Mouse (Mus musculus) embryonic facial prominence, embryonic 12.5 days (tissue): ENCODE measurements at regions not wholly inside any gene's neighbourhood (a gene's known extent, or its start where the extent isn't known, plus 50 kb on each side); places are given as distances from the start of the nearest gene placed in this dataset.

Experiments used
- ATAC-seq: fragments of 200-750 bp; cut with Nextera tagmentation; 2 replicates; pipeline ENCODE4 v1.8.0; 2017; ENCODE audit not compliant: insufficient number of reproducible peaks, insufficient read depth, low FRiP score, low TSS enrichment
- H3K27ac ChIP-seq: fragments of 300-500 bp; sonication (generic); 2 replicates; pipeline ENCODE4 v1.5.1; 2016; ENCODE audit warnings: mild to moderate bottlenecking
- H3K27me3 ChIP-seq: fragments of 300-500 bp; sonication (generic); 2 replicates; pipeline ENCODE4 v1.6.1; 2016; ENCODE audit warnings: mild to moderate bottlenecking, moderate library complexity
- H3K36me3 ChIP-seq: fragments of 300-500 bp; sonication (generic); 2 replicates; pipeline ENCODE4 v1.6.1; 2016; ENCODE audit warnings: mild to moderate bottlenecking
- H3K4me1 ChIP-seq: fragments of 300-500 bp; sonication (generic); 2 replicates; pipeline ENCODE4 v1.6.1; 2016
- H3K4me2 ChIP-seq: fragments of 300-500 bp; sonication (generic); replicated peaks from 2 replicates; pipeline ENCODE4 v1.6.1; 2016; ENCODE audit warnings: mild to moderate bottlenecking, moderate library complexity
- H3K4me3 ChIP-seq: fragments of 300-500 bp; sonication (generic); 2 replicates; pipeline ENCODE4 v1.5.1; 2016; ENCODE audit warnings: mild to moderate bottlenecking
- H3K9ac ChIP-seq: fragments of 300-500 bp; sonication (generic); 2 replicates; pipeline ENCODE4 v1.6.1; 2016; ENCODE audit warnings: mild to moderate bottlenecking, moderate library complexity
- H3K9me3 ChIP-seq: fragments of 300-500 bp; sonication (generic); 2 replicates; pipeline ENCODE4 v1.6.1; 2016; ENCODE audit warnings: mild to moderate bottlenecking, moderate library complexity
- WGBS: fragments of 180-500 bp; shearing (Covaris S2); methylation state at CpG from one replicate; pipeline ENCODE4 v1.1.7; 2016; 5-methylcytosine and 5-hydroxymethylcytosine counted together

DNA sequence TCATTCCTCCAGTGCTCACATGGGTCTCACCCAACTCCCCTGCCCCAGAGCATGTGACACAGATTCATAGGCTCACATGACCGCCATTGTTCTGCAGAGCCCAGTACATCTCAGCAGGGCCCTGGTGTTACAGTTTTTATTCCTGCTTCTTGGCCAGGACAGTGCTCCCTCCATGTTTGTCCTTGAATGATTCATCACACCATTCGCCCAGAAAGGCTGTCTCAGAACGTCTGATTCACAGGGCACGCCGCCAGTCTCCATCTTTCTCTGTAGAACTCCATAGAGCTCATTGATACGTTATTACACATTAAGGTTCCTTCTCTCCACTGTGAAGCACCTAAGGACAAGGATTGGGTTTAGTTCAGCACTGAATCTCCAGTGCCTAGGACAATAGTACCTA, 79.9 kb upstream of the Otud4 start:
- Histone ChIP-seq H3K9ac (no peak overlapping the region), H3K4me2 (no peak overlapping the region), H3K36me3 (no peaks in the 10 kb centered on the region), H3K27ac (no peak overlapping the region), H3K9me3 (no peaks in the 10 kb centered on the region), H3K4me1 (peaks cover 3% of the 10 kb centered on the region; the same call in 1 of the 2 replicates), H3K4me3 (no peak overlapping the region), H3K27me3 (no peaks in the 10 kb centered on the region)
- 91% methylated on average over 6 of the region's 6 CpGs for WGBS
- no peak for ATAC-seq

DNA sequence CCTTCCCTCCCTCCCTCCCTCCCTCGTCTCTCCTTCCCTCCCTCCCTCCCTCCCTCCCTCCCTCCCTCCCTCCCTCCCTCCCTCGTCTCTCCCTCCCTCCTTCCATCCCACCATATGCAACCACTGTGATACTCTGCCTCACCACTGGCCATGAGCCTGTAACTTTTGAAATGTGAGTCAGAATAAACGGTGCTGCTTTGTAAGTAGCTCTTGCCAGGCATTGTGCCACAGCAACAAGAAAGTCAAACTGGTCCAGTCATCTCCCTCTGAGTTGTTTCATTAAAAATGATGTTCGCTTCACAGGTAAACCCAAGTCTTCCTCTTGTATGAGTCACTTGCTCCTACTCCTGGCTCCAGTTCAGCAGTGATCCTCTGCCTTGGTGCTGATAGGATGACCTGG, 85.1 kb upstream of the Otud4 start:
- 87% methylated on average over 2 of the region's 4 CpGs for WGBS
- Histone ChIP-seq H3K27ac (no peak overlapping the region), H3K4me1 (no peaks in the 10 kb centered on the region), H3K27me3 (no peaks in the 10 kb centered on the region), H3K9ac (no peak overlapping the region), H3K36me3 (no peaks in the 10 kb centered on the region), H3K4me2 (no peak overlapping the region), H3K4me3 (no peak overlapping the region), H3K9me3 (no peaks in the 10 kb centered on the region)
- ATAC-seq = no peak

DNA sequence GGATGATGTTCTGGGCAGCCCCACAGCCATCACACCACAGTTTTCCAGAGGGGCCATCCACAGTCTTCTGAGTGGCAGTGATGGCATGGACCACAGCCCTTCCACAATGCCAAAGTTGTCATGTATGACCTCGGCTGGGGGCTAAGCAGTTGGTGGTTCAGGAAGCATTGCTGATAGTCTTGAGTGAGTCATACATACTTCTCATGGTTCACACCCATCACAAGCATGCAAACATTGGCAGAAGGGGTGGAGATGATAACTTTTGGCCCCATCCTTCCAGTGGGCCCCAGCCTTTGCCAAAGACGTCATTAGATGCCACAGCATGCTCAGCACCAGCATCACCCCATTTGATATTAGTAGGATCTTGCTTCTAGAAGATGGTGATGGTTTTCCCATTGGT, 89.3 kb upstream of the Otud4 start:
- no peak for ATAC-seq
- Histone ChIP-seq H3K9ac (no peak overlapping the region), H3K4me2 (no peak overlapping the region), H3K4me3 (no peak overlapping the region), H3K9me3 (no peaks in the 10 kb centered on the region), H3K27ac (no peak overlapping the region), H3K4me1 (no peaks in the 10 kb centered on the region), H3K36me3 (no peaks in the 10 kb centered on the region), H3K27me3 (no peaks in the 10 kb centered on the region)
- WGBS = 79% methylated on average over 2 of the region's 2 CpGs

DNA sequence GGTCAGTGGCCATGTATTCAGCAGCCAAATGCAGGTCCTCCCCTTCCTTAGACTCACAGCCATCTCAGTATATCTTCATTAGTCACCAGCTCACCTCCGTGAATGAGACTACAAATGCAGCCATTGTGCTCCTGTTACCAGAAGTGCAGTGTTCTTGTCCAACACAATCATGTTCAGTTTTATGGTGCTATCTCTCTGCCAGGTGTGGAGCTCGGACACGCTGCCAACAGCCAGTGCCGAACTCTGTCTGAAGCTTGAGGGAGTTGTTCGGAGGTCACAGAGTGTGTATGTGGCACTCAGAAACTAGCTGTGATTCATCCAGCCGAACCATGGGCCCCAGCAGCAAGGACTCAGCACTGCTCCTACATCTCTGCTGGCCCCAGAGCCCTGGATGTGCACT, 91.3 kb upstream of the Otud4 start:
- Histone ChIP-seq H3K4me1 (no peaks in the 10 kb centered on the region), H3K36me3 (no peaks in the 10 kb centered on the region), H3K9ac (no peak overlapping the region), H3K27ac (no peak overlapping the region), H3K9me3 (no peaks in the 10 kb centered on the region), H3K4me2 (no peak overlapping the region), H3K4me3 (no peak overlapping the region), H3K27me3 (no peaks in the 10 kb centered on the region)
- WGBS = 83% methylated on average over 6 of the region's 6 CpGs
- no peak for ATAC-seq

DNA sequence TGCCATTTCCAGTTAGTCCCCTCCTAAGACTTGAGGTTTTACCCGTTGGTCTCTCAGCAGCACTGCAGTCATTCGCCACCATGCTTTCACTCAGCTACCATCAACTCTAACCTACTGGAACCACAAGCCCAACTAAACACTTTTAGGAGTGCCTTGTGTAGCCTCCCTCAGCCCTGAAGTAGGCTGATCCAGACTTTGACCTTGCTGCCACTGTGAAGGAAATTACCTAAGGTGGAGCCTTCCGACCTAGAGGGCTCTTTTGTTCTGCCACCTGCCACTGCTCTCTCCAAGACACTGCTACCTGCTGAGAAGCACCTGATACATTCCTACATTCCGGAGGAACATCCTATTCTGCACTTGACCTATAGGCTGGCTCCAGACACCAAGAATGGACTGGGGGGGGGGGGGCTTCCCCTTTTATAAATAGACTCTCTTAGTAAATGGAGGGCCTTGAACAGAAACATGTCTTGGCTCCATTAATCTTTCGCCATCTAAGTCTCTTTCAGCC, 93.5 kb upstream of the Otud4 start:
- 81% methylated on average over 5 of the region's 5 CpGs for WGBS
- H3K4me1 ChIP-seq = no peaks in the 10 kb centered on the region
- H3K9me3 ChIP-seq = no peaks in the 10 kb centered on the region
- H3K4me3 ChIP-seq = no peak overlapping the region
- H3K4me2 ChIP-seq = no peak overlapping the region
- no peak overlapping the region for H3K27ac ChIP-seq
- no peak overlapping the region for H3K9ac ChIP-seq
- H3K27me3 ChIP-seq = no peaks in the 10 kb centered on the region
- no peak for ATAC-seq
- H3K36me3 ChIP-seq = no peaks in the 10 kb centered on the region

DNA sequence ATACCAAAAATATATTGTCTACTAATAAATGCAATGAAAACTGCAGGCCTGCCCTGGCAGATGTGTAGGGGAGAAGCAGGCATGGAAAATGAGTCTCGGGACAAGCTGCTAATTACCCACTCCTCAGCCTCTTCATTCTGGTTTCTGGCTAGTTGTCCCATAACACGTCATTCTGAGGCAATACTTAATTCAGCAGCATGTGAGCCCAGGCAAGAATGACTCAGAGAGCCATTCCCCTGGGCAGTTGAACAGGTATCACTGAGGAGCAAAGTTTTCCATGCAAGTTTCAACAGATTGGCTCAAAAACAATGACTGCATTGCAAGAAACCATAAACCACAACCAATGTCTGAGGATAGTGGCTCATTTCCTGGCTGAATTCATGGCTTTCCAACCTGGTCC, 97.0 kb upstream of the Otud4 start:
- no peaks in the 10 kb centered on the region for H3K36me3 ChIP-seq
- WGBS = 65% methylated on average over 2 of the region's 2 CpGs

DNA sequence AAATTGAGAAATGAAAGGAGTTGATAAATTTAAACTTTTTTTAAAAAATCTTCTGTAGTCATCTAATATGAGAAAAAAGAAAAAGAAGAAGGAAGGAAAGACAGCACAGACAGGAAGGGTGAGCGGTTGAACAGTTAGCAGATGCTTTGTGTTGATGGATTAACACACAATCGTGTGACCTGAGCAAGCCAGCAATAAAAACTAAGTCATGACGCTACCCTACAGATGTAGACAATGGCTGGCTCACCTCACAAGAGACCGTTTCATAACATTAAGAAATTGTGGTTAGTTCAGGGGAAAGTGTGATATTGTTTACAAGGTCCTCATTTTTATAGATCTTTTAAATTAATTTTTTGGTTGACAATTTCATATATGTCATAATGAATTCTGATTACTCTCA, 99.4 kb upstream of the Otud4 start:
- Histone ChIP-seq H3K27me3 (no peaks in the 10 kb centered on the region), H3K4me1 (no peaks in the 10 kb centered on the region), H3K27ac (no peak overlapping the region), H3K9ac (no peak overlapping the region), H3K9me3 (no peaks in the 10 kb centered on the region), H3K4me3 (no peak overlapping the region), H3K4me2 (no peak overlapping the region), H3K36me3 (no peaks in the 10 kb centered on the region)
- ATAC-seq = no peak
- WGBS = 91% methylated on average over 4 of the region's 4 CpGs

More for the DNA sequence above, 97.0 kb upstream of the Otud4 start:
- H3K4me3 ChIP-seq = no peak overlapping the region
- ATAC-seq = no peak
- H3K27me3 ChIP-seq = no peaks in the 10 kb centered on the region
- no peak overlapping the region for H3K4me2 ChIP-seq
- H3K4me1 ChIP-seq = no peaks in the 10 kb centered on the region
- H3K27ac ChIP-seq = no peak overlapping the region
- no peaks in the 10 kb centered on the region for H3K9me3 ChIP-seq
- H3K9ac ChIP-seq = no peak overlapping the region

DNA sequence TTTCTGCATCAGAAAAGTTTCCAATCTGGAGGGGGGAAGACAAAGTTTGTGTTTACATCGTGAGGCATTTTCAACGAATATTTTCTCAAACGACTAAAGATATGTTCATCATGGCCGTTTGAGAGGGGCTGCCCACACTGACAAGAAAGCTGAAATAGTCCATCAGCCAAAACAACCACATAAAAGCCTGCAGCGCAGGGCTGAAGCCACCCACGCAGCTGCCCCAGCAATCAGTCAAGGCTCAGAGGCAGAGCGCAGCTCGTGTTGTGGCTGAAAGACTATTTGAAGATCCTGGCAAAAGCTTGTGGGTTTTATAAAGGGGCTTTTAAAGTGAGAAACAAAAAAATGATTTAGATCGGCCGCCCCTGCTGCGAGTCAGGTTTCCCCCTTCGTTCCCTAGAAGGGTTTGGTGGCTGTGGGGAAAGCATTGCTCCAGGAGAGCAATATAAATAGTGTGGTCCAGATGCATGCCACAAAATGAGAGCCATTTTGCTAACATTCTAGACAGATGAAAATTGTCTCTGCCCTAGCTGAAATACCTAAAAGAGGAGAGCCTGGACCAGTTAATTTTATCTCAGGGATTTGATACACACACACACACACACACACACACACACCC, 105.0 kb upstream of the Otud4 start:
- Histone ChIP-seq H3K4me1 (no peaks in the 10 kb centered on the region), H3K4me3 (no peak overlapping the region), H3K4me2 (no peak overlapping the region), H3K27me3 (no peaks in the 10 kb centered on the region), H3K9ac (no peak overlapping the region), H3K9me3 (no peaks in the 10 kb centered on the region), H3K36me3 (no peaks in the 10 kb centered on the region), H3K27ac (no peak overlapping the region)
- no peak for ATAC-seq
- 63% methylated on average over 12 of the region's 12 CpGs for WGBS

DNA sequence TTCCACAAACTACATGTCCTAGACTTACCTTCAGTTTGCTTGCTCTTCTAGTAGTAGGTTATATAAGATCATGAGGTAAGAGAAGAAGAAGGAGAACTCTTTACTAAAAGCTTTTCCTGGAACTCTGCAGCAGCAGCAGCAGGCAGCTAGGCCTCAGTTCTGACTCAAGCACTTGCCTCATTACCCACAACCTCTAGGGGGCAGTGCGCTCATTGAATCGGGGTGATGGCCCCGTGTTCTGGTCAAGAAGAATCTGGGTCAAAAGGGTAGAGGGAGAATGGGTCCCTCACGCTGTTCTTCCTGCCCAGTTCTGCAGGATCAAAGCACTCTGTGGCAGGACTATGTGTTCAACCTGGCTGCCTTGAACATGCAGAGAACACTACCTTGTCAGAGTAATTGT, 109.9 kb upstream of the Otud4 start:
- 25% methylated on average over 4 of the region's 4 CpGs for WGBS
- Histone ChIP-seq H3K27me3 (no peaks in the 10 kb centered on the region), H3K4me3 (no peak overlapping the region), H3K9me3 (no peaks in the 10 kb centered on the region), H3K4me1 (no peaks in the 10 kb centered on the region), H3K4me2 (no peak overlapping the region), H3K27ac (no peak overlapping the region), H3K9ac (no peak overlapping the region), H3K36me3 (no peaks in the 10 kb centered on the region)
- ATAC-seq = no peak

DNA sequence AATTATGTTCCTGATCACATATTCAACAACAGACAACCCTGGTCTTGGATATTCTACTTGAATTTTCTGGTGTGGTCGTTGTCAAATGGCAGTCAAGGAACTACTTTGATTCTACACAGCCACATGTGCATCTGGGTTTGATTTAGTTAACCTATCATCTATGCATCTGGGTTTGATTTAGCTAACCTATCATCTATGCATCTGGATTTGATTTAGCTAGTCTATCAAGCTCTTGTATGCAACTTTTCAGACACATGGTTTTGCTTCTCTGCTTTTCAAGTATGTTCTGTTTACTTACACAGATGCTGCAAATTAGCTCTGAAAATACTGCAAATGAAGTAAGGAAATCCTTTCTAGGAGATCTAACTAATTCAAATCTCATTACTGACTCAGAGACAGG, 117.4 kb upstream of the Otud4 start:
- Histone ChIP-seq H3K4me2 (0 out of 2 replicates have a peak overlapping the region, but pooled peaks have one; percentile 6), H3K4me3 (no peak overlapping the region), H3K27ac (peak overlapping the region; percentile 67; the same call in 1 of the 2 replicates), H3K36me3 (no peaks in the 10 kb centered on the region), H3K9me3 (no peaks in the 10 kb centered on the region), H3K9ac (no peak overlapping the region), H3K4me1 (no peaks in the 10 kb centered on the region), H3K27me3 (no peaks in the 10 kb centered on the region)
- WGBS = 21% methylated on average over 1 of the region's 1 CpGs
- peak; percentile 70; the same call in 1 of the 2 replicates for ATAC-seq

DNA sequence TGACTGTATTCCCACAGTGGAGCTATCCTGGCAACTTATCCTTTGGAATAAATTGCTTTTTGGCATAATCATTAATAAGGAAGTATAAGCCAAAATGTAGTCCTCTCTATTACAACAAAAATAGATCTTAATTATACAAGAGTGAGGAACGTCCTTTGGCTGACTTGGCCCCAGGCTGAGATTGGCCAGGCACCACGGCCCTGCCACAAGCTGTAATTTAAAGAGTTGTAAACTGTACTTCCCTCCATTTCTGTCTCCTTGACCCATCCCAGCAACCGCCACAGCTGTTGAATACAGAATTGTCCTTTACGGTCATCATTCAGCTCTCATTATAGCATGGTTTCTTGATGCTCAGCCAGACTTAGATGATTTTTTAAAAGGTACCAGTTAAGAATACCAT, 119.6 kb upstream of the Smad1 start:
- no peaks in the 10 kb centered on the region for H3K36me3 ChIP-seq
- H3K27ac ChIP-seq = no peak overlapping the region
- H3K27me3 ChIP-seq = no peaks in the 10 kb centered on the region
- H3K4me1 ChIP-seq = no peaks in the 10 kb centered on the region
- H3K4me3 ChIP-seq = no peak overlapping the region
- H3K4me2 ChIP-seq = no peak overlapping the region
- no peaks in the 10 kb centered on the region for H3K9me3 ChIP-seq
- WGBS = 68% methylated on average over 4 of the region's 4 CpGs
- H3K9ac ChIP-seq = no peak overlapping the region
- no peak for ATAC-seq

DNA sequence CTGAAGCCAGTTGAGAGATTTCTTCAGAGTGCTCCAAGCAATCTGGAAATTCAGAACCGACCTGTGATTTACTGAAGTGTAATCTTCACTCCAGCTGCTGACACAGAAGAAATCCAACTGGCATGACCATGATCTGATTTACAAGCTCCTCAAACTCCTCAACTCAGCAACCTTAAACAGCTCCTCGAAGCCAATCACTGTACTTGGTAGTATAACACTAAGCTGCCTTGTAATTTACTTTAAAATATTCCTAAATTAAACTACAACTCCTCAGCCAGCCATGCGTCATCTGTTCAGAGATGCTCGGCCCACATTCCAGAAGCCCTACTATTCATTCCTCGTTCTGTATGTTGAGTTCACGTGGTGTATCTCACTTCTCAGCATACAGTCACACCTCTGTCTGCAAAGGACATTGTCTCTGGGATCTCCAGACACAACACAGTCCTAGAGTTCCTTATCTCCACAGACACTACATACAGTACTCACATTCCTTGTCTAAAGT, 116.0 kb upstream of the Smad1 start:
- no peak for ATAC-seq
- WGBS = 81% methylated on average over 6 of the region's 6 CpGs
- no peak overlapping the region for H3K27ac ChIP-seq

More for the DNA sequence above, 116.0 kb upstream of the Smad1 start:
- no peak overlapping the region for H3K4me2 ChIP-seq
- no peaks in the 10 kb centered on the region for H3K27me3 ChIP-seq
- H3K4me1 ChIP-seq = no peaks in the 10 kb centered on the region
- H3K9me3 ChIP-seq = no peaks in the 10 kb centered on the region
- H3K9ac ChIP-seq = no peak overlapping the region
- no peak overlapping the region for H3K4me3 ChIP-seq
- no peaks in the 10 kb centered on the region for H3K36me3 ChIP-seq
